Mouse (Mus musculus): ENCODE data around the gene H2afz. TPM values are rescaled to one million over a fixed set of nuclear protein-coding genes. Genes with fewer than 3 reads are reported as not detected.
"Not testable (repeated sequence)": the region's sequence is repeated elsewhere in the genome, so short reads cannot be mapped to it uniquely, and the experiment has no call there.

Gene H2afz
- polyA plus RNA-seq, 1 experiment, result 2,637 TPM

DNA sequence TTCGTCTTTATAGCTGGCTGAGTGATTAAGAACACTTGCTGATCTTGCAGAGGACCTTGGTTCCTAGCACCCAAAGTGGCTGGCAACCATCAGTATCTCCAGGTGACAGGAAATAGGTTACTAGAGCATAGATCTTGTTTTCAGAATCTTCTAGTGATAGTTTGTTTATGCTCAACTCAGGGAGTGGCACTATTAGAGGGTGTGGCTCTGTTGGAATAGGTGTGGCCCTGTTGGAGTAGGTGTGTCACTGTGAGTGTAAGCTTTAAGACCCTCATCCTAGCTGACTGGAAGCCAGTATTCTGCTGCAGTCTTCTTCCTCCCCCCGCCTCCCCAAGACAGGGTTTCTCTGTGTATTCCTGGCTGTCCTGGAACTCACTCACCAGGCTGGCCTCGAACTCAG is 20.0 kb upstream of the H2afz start:
- H3K79me3 ChIP-seq (ENCODE audit: low read depth), result no peaks in the 10 kb centered on the region
- no peaks in the 10 kb centered on the region for H3K36me3 ChIP-seq (ENCODE audit: control insufficient read depth, insufficient read depth)
- H3K79me2 ChIP-seq (ENCODE audit: control insufficient read depth, insufficient read depth), result no peaks in the 10 kb centered on the region
- H3K27me3 ChIP-seq (ENCODE audit: control insufficient read depth, insufficient read depth, insufficient read length), result no peaks in the 10 kb centered on the region
- H3K4me3 ChIP-seq (ENCODE audit: insufficient read depth, poor library complexity, severe bottlenecking), result no peak overlapping the region
- H3ac ChIP-seq (ENCODE audit: control insufficient read depth, insufficient read length, low read depth), result no peak overlapping the region
- TF ChIP-seq CTCF (IDR thresholded peaks at IDR 0.05; ENCODE audit: control insufficient read depth, insufficient read depth, insufficient read length), result no peak
- no peak for TF ChIP-seq MYOG (IDR thresholded peaks at IDR 0.05; ENCODE audit: control insufficient read depth, extremely low read depth, insufficient read length)
- TF ChIP-seq CEBPB (IDR thresholded peaks at IDR 0.05; ENCODE audit: low read depth), result no peak
- TF ChIP-seq MAX (IDR thresholded peaks at IDR 0.05), result no peak

DNA sequence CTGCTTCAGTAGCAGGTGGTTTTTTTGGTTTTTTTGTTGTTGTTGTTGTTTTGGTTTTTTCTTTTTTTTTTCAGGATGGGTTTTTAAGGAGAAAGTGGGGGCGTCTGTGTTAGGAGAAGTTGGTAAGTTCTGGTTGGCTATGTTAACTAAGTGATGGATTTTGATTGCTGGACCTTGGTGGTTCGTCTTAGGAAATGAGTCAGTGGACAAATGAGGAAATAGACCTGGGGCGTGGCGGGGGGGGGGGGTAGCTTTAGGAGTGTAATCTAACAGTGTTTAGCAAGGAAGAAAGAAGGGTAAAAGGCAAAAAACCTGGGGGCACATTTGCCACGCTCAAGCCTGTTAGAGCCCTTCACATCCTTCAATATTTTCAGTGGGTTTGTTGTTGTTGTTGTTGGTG is 17.7 kb upstream of the H2afz start:
- Histone ChIP-seq H3K27me3 (ENCODE audit: control insufficient read depth, insufficient read depth, insufficient read length) (no peaks in the 10 kb centered on the region), H3ac (ENCODE audit: control insufficient read depth, insufficient read length, low read depth) (no peak overlapping the region), H3K79me3 (ENCODE audit: low read depth) (no peaks in the 10 kb centered on the region), H3K36me3 (ENCODE audit: control insufficient read depth, insufficient read depth) (no peaks in the 10 kb centered on the region), H3K79me2 (ENCODE audit: control insufficient read depth, insufficient read depth) (no peaks in the 10 kb centered on the region), H3K4me3 (ENCODE audit: insufficient read depth, poor library complexity, severe bottlenecking) (no peak overlapping the region)
- TF ChIP-seq CTCF (IDR thresholded peaks at IDR 0.05; ENCODE audit: control insufficient read depth, insufficient read depth, insufficient read length) (no peak), MYOD1 (IDR thresholded peaks at IDR 0.05; ENCODE audit: control insufficient read depth, insufficient read length, low read depth) (no peak), FOSL1 (IDR thresholded peaks at IDR 0.05; ENCODE audit: insufficient read depth, low read length, poor library complexity, severe bottlenecking) (no peak), MYOG (IDR thresholded peaks at IDR 0.05; ENCODE audit: control insufficient read depth, extremely low read depth, insufficient read length) (no peak), CEBPB (IDR thresholded peaks at IDR 0.05; ENCODE audit: low read depth) (no peak)

DNA sequence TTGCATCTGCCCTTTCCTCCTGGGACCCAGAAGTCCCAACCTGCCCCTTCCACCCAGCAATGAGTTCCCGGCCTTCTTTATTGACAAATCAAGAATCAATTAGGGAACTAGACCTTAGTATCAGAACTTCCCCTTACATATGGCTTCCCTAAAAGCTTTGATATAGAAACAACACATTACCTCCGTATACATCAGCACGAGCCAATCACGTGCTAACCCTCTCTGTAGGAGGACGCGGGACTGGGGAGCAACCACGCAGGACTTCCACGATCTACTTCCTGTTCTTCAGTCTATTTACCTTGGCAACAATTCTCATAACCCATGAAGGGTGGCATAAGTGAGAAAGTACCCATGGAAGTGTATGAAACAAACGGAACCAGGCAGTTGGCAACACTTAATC is 15.9 kb upstream of the H2afz start:
- H3K79me2 ChIP-seq (ENCODE audit: control insufficient read depth, insufficient read depth), result no peaks in the 10 kb centered on the region
- no peaks in the 10 kb centered on the region for H3K27me3 ChIP-seq (ENCODE audit: control insufficient read depth, insufficient read depth, insufficient read length)
- H3K4me3 ChIP-seq (ENCODE audit: insufficient read depth, poor library complexity, severe bottlenecking), result no peak overlapping the region
- TF ChIP-seq USF1 (IDR thresholded peaks at IDR 0.05; ENCODE audit: low read depth) (no peak), FOSL1 (IDR thresholded peaks at IDR 0.05; ENCODE audit: insufficient read depth, low read length, poor library complexity, severe bottlenecking) (no peak)
- no peak overlapping the region for H3ac ChIP-seq (ENCODE audit: control insufficient read depth, insufficient read length, low read depth)
- H3K36me3 ChIP-seq (ENCODE audit: control insufficient read depth, insufficient read depth), result no peaks in the 10 kb centered on the region
- no peaks in the 10 kb centered on the region for H3K79me3 ChIP-seq (ENCODE audit: low read depth)

DNA sequence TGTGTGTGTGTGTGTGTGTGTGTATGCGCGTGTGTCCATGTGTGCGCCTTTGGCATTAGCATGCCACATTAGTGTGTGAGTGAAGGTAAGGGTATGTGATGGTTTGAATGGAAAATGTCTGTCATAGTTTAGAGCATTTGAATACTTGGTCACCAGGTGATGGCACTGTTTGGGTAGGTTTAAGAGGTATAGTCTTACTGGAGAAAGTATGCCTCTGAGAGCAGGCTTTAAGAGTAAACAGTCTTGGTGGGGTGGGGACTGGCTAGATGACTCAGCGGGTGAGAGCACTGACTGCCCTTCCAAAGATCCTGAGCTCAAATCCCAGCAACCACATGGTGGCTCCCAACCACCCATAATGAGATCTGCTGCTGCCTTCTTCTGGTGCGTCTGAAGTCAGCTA is 14.6 kb upstream of the H2afz start:
- Histone ChIP-seq H3K79me3 (ENCODE audit: low read depth) (no peaks in the 10 kb centered on the region), H3K36me3 (ENCODE audit: control insufficient read depth, insufficient read depth) (no peaks in the 10 kb centered on the region), H3K4me3 (ENCODE audit: insufficient read depth, poor library complexity, severe bottlenecking) (no peak overlapping the region), H3K79me2 (ENCODE audit: control insufficient read depth, insufficient read depth) (no peaks in the 10 kb centered on the region), H3K27me3 (ENCODE audit: control insufficient read depth, insufficient read depth, insufficient read length) (no peaks in the 10 kb centered on the region), H3ac (ENCODE audit: control insufficient read depth, insufficient read length, low read depth) (no peak overlapping the region)
- TF ChIP-seq MAX (IDR thresholded peaks at IDR 0.05) (no peak), USF1 (IDR thresholded peaks at IDR 0.05; ENCODE audit: low read depth) (no peak), MYOG (IDR thresholded peaks at IDR 0.05; ENCODE audit: control insufficient read depth, extremely low read depth, insufficient read length) (no peak), FOSL1 (IDR thresholded peaks at IDR 0.05; ENCODE audit: insufficient read depth, low read length, poor library complexity, severe bottlenecking) (no peak)

DNA sequence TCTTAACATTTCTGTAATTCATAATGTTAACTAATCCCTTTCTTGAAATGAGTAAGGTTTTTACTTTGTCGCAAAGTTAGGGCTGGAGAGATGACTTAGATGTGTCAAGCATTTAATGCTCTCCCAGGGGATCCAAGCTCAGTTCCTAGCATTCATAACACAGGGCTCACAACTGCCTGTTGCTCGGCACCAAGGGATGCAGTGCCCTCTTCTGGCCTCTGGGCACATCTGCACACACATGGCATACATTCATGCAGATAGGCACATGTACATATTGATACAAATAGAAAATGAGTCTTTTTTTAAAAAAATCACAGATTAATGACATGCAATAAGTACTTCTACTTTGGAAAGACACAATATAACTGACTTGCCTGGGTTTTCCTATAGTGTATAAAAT is 13.1 kb upstream of the H2afz start:
- H3K27me3 ChIP-seq (ENCODE audit: control insufficient read depth, insufficient read depth, insufficient read length), result no peaks in the 10 kb centered on the region

DNA sequence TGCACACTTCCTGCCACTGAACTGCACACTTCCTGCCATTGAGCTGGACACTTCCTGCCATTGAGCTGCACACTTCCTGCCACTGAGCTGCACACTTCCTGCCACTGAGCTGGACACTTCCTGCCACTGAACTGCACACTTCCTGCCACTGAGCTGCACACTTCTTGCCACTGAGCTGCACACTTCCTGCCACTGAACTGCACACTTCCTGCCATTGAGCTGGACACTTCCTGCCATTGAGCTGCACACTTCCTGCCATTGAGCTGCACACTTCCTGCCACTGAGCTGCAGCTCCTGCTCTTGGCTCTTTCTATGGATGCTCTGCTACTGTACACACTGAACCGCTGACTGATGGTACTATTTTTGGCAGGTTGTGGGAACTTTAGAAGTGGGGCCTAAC is 11.3 kb upstream of the H2afz start:
- not testable (repeated sequence) for H3K4me3 ChIP-seq (ENCODE audit: insufficient read depth, poor library complexity, severe bottlenecking); H3K36me3 ChIP-seq (ENCODE audit: control insufficient read depth, insufficient read depth); H3K27me3 ChIP-seq (ENCODE audit: control insufficient read depth, insufficient read depth, insufficient read length); H3K79me3 ChIP-seq (ENCODE audit: low read depth); H3ac ChIP-seq (ENCODE audit: control insufficient read depth, insufficient read length, low read depth); H3K79me2 ChIP-seq (ENCODE audit: control insufficient read depth, insufficient read depth)

More for the DNA sequence above, 13.1 kb upstream of the H2afz start:
- Histone ChIP-seq H3K4me3 (ENCODE audit: insufficient read depth, poor library complexity, severe bottlenecking) (no peak overlapping the region), H3ac (ENCODE audit: control insufficient read depth, insufficient read length, low read depth) (no peak overlapping the region), H3K79me3 (ENCODE audit: low read depth) (no peaks in the 10 kb centered on the region), H3K79me2 (ENCODE audit: control insufficient read depth, insufficient read depth) (no peaks in the 10 kb centered on the region), H3K36me3 (ENCODE audit: control insufficient read depth, insufficient read depth) (no peaks in the 10 kb centered on the region)
- TF ChIP-seq MYOD1 (IDR thresholded peaks at IDR 0.05; ENCODE audit: control insufficient read depth, insufficient read length, low read depth) (no peak), FOSL1 (IDR thresholded peaks at IDR 0.05; ENCODE audit: insufficient read depth, low read length, poor library complexity, severe bottlenecking) (no peak), MYOG (IDR thresholded peaks at IDR 0.05; ENCODE audit: control insufficient read depth, extremely low read depth, insufficient read length) (no peak), CTCF (IDR thresholded peaks at IDR 0.05; ENCODE audit: control insufficient read depth, insufficient read depth, insufficient read length) (no peak), USF1 (IDR thresholded peaks at IDR 0.05; ENCODE audit: low read depth) (no peak)

DNA sequence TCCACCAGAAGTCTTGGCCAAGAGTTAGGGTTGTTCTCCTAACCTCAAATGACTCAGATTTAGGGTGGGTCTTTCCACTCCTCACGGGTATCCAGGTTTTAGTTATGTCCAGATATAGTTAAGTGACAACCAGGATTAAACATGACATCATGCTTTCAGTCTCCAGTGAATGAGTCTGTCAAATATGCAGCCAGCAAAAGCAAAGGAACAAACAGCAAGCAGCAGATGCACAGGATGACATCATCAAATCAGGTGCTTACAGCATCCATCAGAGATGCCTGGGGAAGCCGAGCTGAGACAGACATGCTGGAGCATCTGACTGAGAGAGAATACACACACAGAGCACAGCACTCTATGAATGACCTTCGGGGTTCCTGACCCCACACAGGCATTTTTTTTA is 9.0 kb upstream of the H2afz start:
- Histone ChIP-seq H3K36me3 (ENCODE audit: control insufficient read depth, insufficient read depth) (no peaks in the 10 kb centered on the region), H3K4me3 (ENCODE audit: insufficient read depth, poor library complexity, severe bottlenecking) (no peak overlapping the region), H3K79me2 (ENCODE audit: control insufficient read depth, insufficient read depth) (no peaks in the 10 kb centered on the region), H3K79me3 (ENCODE audit: low read depth) (no peaks in the 10 kb centered on the region), H3ac (ENCODE audit: control insufficient read depth, insufficient read length, low read depth) (no peak overlapping the region), H3K27me3 (ENCODE audit: control insufficient read depth, insufficient read depth, insufficient read length) (no peaks in the 10 kb centered on the region)
- TF ChIP-seq CTCF (IDR thresholded peaks at IDR 0.05; ENCODE audit: control insufficient read depth, insufficient read depth, insufficient read length) (no peak), MYOG (IDR thresholded peaks at IDR 0.05; ENCODE audit: control insufficient read depth, extremely low read depth, insufficient read length) (no peak), MAX (IDR thresholded peaks at IDR 0.05) (no peak), MYOD1 (IDR thresholded peaks at IDR 0.05; ENCODE audit: control insufficient read depth, insufficient read length, low read depth) (no peak), CEBPB (IDR thresholded peaks at IDR 0.05; ENCODE audit: low read depth) (no peak), USF1 (IDR thresholded peaks at IDR 0.05; ENCODE audit: low read depth) (no peak), FOSL1 (IDR thresholded peaks at IDR 0.05; ENCODE audit: insufficient read depth, low read length, poor library complexity, severe bottlenecking) (no peak)

All from C2C12 (cell line).